In the genomic region with DNA sequence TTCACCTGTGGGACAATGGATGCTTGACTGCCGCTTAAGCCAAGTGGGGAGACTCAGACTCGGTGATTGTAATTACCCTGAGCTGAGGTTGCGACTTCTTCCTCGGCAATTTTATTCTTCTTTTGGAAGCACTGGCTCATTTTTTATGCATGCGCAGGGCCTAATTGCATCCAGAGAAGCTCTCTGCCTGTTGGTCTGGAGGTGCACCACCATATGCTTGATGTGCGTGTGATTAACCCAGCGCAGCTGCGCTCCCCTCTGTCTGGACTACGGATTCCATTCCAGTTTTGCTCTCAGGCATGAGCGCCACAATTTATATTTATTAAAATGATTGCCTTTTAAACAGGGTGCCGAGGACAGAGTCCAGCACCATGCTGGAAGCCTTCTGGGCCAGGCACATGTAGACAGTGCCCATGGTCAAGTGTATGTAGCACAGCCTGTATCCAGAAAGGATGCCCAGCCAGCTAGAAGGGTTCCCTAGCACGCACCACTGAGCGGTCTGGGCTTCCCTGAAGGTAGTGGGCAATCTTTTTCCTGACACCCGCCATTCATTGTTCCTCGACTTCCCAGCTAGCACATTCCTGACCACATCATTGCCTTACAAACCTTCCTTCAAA, we compare ENCODE assay signal across 14 mouse cellular contexts.
DNase-seq lines count a peak whose midpoint lies in the region; ATAC-seq lines count a peak whose summit lies in the region.
"Had no signal": no experiment of that assay in that cellular context is flagged by ENCODE, and none has a peak within 500 bp of the region (broad histone marks: within the 10 kb centered on the region; RNA-seq: fewer than 3 reads in every experiment).

No protein-coding gene starts in this region.

- no peak overlapping the region for H3K9ac ChIP-seq in embryonic facial prominence, embryonic 12.5 days
- H3K9ac ChIP-seq in midbrain, embryonic 15.5 days = no peak overlapping the region
- H3K9ac ChIP-seq: embryonic facial prominence, embryonic 15.5 days; limb, embryonic 12.5 days had no signal

- no peak overlapping the region for H3K4me2 ChIP-seq in embryonic facial prominence, embryonic 12.5 days (replicated peaks)
- H3K4me2 ChIP-seq in midbrain, embryonic 15.5 days = no peak overlapping the region
- H3K4me2 ChIP-seq: embryonic facial prominence, embryonic 15.5 days; heart, embryonic 11.5 days; limb, embryonic 12.5 days had no signal

- no peaks in the 10 kb centered on the region for H3K4me1 ChIP-seq in embryonic facial prominence, embryonic 12.5 days
- H3K4me1 ChIP-seq in hindbrain, embryonic 10.5 days (replicated peaks) = peaks cover 25% of the 10 kb centered on the region
- H3K4me1 ChIP-seq in midbrain, embryonic 15.5 days = peaks cover 25% of the 10 kb centered on the region
- H3K4me1 ChIP-seq: limb, embryonic 12.5 days had no signal

- ATAC-seq in embryonic facial prominence, embryonic 12.5 days (ENCODE audit: insufficient number of reproducible peaks, insufficient read depth, low FRiP score, low TSS enrichment) = 0 out of 2 replicates have a peak, but pooled peaks have one; percentile 72
- ATAC-seq in midbrain, embryonic 15.5 days (replicated peaks) = peak; percentile 73

- no peaks in the 10 kb centered on the region for H3K36me3 ChIP-seq in embryonic facial prominence, embryonic 12.5 days
- H3K36me3 ChIP-seq in hindbrain, embryonic 10.5 days = no peaks in the 10 kb centered on the region
- H3K36me3 ChIP-seq in midbrain, embryonic 15.5 days (replicated peaks) = no peaks in the 10 kb centered on the region
- H3K36me3 ChIP-seq: embryonic facial prominence, embryonic 15.5 days; limb, embryonic 12.5 days had no signal

- DNase-seq in embryo, embryonic 11 days = peak; percentile 16
- no peak for DNase-seq in embryo, embryonic 10 days (ENCODE audit: low spot score)
- peak; percentile 18 for DNase-seq in hindbrain, embryonic 10.5 days (ENCODE audit: low spot score)
- DNase-seq in urinary bladder, postnatal 14 days (ENCODE audit: low spot score) = no peak
- DNase-seq in adrenal gland, adult 18-20 months (ENCODE audit: low spot score in 2 of 2) = no peak
- DNase-seq in urinary bladder, postnatal 25 days (ENCODE audit: low spot score) = no peak
- DNase-seq: adrenal gland, postnatal 25 days; heart, postnatal 4 days; kidney, adult 9 months had no signal

- H3K9me3 ChIP-seq in embryonic facial prominence, embryonic 12.5 days = no peaks in the 10 kb centered on the region
- H3K9me3 ChIP-seq in hindbrain, embryonic 10.5 days = no peaks in the 10 kb centered on the region
- H3K9me3 ChIP-seq in midbrain, embryonic 15.5 days = no peaks in the 10 kb centered on the region
- H3K9me3 ChIP-seq: embryonic facial prominence, embryonic 15.5 days; limb, embryonic 12.5 days had no signal

- no peak overlapping the region for H3K4me3 ChIP-seq in embryonic facial prominence, embryonic 12.5 days
- H3K4me3 ChIP-seq in hindbrain, embryonic 10.5 days = no peak overlapping the region
- no peak overlapping the region for H3K4me3 ChIP-seq in midbrain, embryonic 15.5 days
- H3K4me3 ChIP-seq: embryonic facial prominence, embryonic 15.5 days; limb, embryonic 12.5 days had no signal

- no peaks in the 10 kb centered on the region for H3K27me3 ChIP-seq in embryonic facial prominence, embryonic 12.5 days
- no peaks in the 10 kb centered on the region for H3K27me3 ChIP-seq in hindbrain, embryonic 10.5 days (ENCODE audit: insufficient read depth, poor library complexity, severe bottlenecking)
- H3K27me3 ChIP-seq in midbrain, embryonic 15.5 days (replicated peaks) = no peaks in the 10 kb centered on the region
- H3K27me3 ChIP-seq: embryonic facial prominence, embryonic 15.5 days; limb, embryonic 12.5 days had no signal

- no peak overlapping the region for H3K27ac ChIP-seq in embryonic facial prominence, embryonic 12.5 days
- H3K27ac ChIP-seq in hindbrain, embryonic 10.5 days = peak overlapping the region; percentile 73
- peak overlapping the region; percentile 73 for H3K27ac ChIP-seq in midbrain, embryonic 15.5 days
- H3K27ac ChIP-seq: embryonic facial prominence, embryonic 15.5 days; limb, embryonic 12.5 days had no signal

- 53% methylated on average over 15 of the region's 15 CpGs for WGBS in embryonic facial prominence, embryonic 12.5 days
- 72% methylated on average over 15 of the region's 15 CpGs for WGBS in hindbrain, embryonic 10.5 days
- WGBS in midbrain, embryonic 15.5 days = 49% methylated on average over 15 of the region's 15 CpGs

Comparison
In these comparisons a context has a peak if more than half of its experiments do, and no peak if none do; other contexts are left out.
1. DNase-seq: peak in embryo, embryonic 11 days (single experiment) and hindbrain, embryonic 10.5 days (single experiment); none in embryo, embryonic 10 days (single experiment), urinary bladder, postnatal 14 days (single experiment), adrenal gland, adult 18-20 months (0 of 2) and urinary bladder, postnatal 25 days (single experiment).